Mouse (Mus musculus) Patski (cell line): ENCODE measurements around the gene Ccdc92b. TPM values are rescaled to one million over a fixed set of nuclear protein-coding genes. Genes with fewer than 3 reads are reported as not detected.

Experiments used
- ATAC-seq: fragments of 100-300 bp; one replicate; pipeline ENCODE4 v1.8.0; 2021
- CTCF ChIA-PET: fragments of 350-600 bp; sonication (Branson Sonifier 250); formaldehyde crosslinking; loops from one replicate; lab custom pipeline; 2022; ENCODE audit warnings: inconsistent platforms; lab: Charles Lee
- POLR2A ChIA-PET: fragments of 350-600 bp; sonication (Branson Sonifier 250); formaldehyde crosslinking; loops from one replicate; lab custom pipeline; 2022; ENCODE audit warnings: antibody characterized with exemption, inconsistent platforms; lab: Charles Lee
- DNase-seq: peaks from one replicate; pipeline ENCODE4 v3.0.0-alpha.2; 2011; ENCODE audit warnings: low read depth, low spot score
- H3K27me3 ChIP-seq: fragments of 371-371 bp; one replicate; pipeline ENCODE4 v1.5.1; 2021
- CTCF ChIP-seq: fragments of 100-300 bp; IDR thresholded peaks from one replicate; pipeline ENCODE4 v1.5.1; 2021
- in situ Hi-C: fragments of 300-500 bp; cut with MboI; formaldehyde crosslinking; loops from 3 replicates; pipeline ENCODE4 v1.11.1; 2018; ENCODE audit warnings: low pct_unique_long_range_greater_than_20kb, mixed read lengths
- polyA plus RNA-seq: library from polyadenylated mRNA; unstranded; gene quantifications from one replicate; pipeline ENCODE4 v1.2.3, GENCODE M21; 2021

Ccdc92b gene
- polyA plus RNA-seq, 1 experiment from 2014 or later, result 0.46 TPM

DNA sequence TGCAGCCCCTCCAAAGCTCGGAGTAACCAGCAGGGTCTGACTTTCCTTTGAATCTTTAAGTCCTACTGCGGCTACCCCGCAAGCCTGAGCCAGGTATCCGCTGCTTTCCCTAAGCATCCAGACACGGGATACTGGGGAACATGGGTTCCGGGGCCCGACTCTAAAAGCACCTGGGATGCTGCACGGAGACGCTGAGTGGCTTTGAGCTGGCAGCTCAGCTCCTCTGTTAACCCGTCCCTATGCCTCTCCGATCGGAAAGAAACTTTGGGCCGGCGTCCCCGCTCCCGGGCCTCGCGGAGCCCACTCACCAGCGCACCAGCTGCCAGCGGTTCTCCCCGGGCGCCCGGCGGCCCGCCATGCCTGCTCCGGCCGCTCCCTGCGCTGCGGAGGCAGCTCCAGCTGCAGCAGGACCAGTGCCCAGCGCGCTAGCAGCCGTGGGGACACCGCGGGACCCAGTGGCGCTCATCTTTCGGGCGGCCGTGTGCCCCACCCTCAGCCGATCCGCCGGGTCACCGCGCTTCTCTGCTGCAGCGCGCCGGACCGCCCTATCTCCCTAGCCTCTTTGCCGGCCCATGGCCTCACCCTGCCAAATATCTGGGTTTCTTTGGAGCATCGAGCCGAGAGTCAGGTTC is 8.7 kb upstream of the Ccdc92b start, which contains the start of gene Rap1gap2:
Gene Rap1gap2 (minus strand): TSS at position 371 of the 632 bp plus-strand sequence.
- TF ChIP-seq CTCF, result no peak
- CTCF ChIA-PET, result no interaction called here
- ATAC-seq (no peak), DNase-seq (no peak)
- H3K27me3 ChIP-seq, result peaks cover 8% of the 10 kb centered on the region
- POLR2A ChIA-PET, result no interaction called here
- in situ Hi-C loops, result no loop called here

DNA sequence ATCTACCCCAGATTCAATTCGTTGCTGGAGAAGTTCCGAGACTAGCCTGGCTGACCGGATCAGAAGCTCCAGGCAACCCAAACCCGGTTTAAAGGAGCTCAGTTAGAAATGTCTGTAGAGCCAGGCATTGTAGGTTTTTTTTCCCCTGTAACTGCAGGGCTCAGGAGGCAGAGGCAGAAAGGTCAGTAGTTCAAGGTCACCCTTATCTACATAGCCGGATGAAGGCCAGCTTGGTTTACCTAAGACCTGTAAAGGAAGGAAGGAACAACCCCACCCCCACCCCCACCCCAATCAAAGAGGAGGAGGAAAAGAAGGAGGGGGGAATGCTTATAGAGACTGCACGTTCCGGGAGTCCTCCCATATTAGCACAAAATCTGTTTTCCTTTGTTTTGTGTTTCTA is 8.0 kb upstream of the Ccdc92b start:
- no peak for DNase-seq
- POLR2A ChIA-PET, result no interaction called here
- in situ Hi-C loops, result no loop called here
- TF ChIP-seq CTCF, result no peak
- ATAC-seq, result no peak
- CTCF ChIA-PET, result no interaction called here
- H3K27me3 ChIP-seq, result peaks cover 14% of the 10 kb centered on the region

DNA sequence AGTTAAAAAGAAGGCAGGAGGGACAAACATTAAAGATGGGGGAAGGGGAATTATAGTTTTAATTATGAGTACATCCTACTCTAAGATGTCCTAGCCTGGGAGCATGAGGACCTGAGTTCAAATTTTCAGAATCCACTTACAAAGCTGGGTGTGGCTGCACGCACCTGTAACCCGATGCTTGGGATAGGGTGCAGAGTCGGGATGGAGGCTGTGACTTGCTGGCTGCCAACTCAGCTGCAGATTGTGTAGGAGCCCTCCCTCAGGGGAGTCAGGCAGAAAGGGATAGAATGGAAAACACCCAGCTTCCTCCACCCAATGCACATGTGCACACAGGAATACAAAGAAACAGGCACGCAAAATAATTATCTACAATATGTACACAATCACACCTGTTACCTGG is 6.0 kb upstream of the Ccdc92b start:
- TF ChIP-seq CTCF, result no peak
- ChIA-PET POLR2A (no interaction called here), CTCF (interaction anchor here (0.8 to 1.6 kb wide), 2 partner anchors 10 to 16 kb away, joined by 3 read pairs; no protein-coding TSS in a partner anchor)
- DNase-seq (no peak), ATAC-seq (no peak)
- peaks cover 27% of the 10 kb centered on the region for H3K27me3 ChIP-seq
- in situ Hi-C loops, result no loop called here

- in situ Hi-C loops, result loop anchor here (5.0 kb wide), 1 partner anchor 33 kb away; no protein-coding TSS in a partner anchor
- ChIA-PET CTCF (interaction anchor here (0.8 to 1.5 kb wide), 2 partner anchors 12 to 68 kb away, joined by 3 to 4 read pairs; no protein-coding TSS in a partner anchor), POLR2A (interaction anchor here (0.6 kb wide), 1 partner anchor 12 kb away, joined by 3 read pairs; no protein-coding TSS in a partner anchor)
- DNase-seq, result no peak
- peaks cover 37% of the 10 kb centered on the region for H3K27me3 ChIP-seq
- ATAC-seq, result no peak
- no peak for TF ChIP-seq CTCF
Measured at GRCm38 (mm10) chr11:74615571-74615970, 3.8 kb upstream of the Ccdc92b start.

DNA sequence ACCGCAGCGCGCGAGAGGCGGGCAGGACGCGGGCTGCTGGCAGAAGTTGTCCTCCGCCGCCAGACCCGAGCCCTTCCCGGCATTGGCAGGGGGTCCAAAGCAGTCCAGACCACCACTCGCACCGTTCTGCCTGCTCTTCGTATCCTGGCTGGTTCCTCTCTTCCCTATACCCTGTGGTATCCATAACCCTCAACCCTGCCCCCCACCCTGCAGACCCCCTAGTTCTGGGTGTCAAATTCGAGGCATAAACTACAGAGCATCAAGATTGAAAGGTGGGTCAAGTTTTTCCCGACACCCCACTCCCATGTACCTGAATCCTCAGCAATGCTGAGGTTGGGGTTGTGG is 523 bp downstream of the Ccdc92b start:
- peaks cover 39% of the 10 kb centered on the region for H3K27me3 ChIP-seq
- ChIA-PET POLR2A (interaction anchor here (0.6 to 0.7 kb wide), 2 partner anchors 12 to 1548 kb away, joined by 4 to 5 read pairs; no protein-coding TSS in a partner anchor), CTCF (no interaction called here)
- DNase-seq (no peak), ATAC-seq (no peak)
- no peak for TF ChIP-seq CTCF
- in situ Hi-C loops, result loop anchor here (5.0 kb wide), 1 partner anchor 38 kb away; no protein-coding TSS in a partner anchor

DNA sequence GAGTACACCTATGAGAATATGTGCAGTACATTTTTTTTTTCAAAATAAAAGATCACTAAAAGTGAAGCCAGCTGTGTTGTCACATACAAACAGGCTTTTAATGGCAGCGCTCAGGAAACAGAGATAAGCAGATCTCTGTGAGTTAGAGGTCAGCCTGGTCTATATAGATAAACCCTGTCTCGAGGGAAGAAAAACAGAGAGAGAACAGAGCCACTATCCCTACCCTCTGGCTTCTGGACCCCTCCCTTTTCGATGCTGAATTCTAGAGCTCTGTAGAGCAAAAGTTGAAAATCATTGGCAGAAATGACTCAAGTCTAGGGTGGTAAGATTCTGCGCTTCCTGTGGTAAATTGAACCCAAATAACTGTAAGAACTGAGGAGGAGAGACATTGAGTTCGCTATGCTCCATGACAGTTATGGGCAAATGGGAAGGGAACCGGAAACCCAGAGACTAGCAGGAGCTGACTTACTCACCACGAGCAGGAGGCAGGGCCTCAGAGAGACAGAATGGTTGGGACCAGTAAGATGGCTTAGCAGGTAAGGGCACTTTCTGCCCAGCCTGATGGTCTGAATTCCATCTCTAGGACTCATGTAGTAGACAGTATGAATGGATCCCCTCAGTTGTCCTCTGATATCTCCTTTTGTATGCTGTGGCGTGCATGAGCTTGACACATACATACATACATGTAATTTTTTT is 2.7 kb downstream of the Ccdc92b start:
- ChIA-PET CTCF (interaction anchor here (1.3 to 1.6 kb wide), 2 partner anchors 12 to 13 kb away, joined by 4 to 5 read pairs; no protein-coding TSS in a partner anchor), POLR2A (no interaction called here)
- peaks cover 29% of the 10 kb centered on the region for H3K27me3 ChIP-seq
- DNase-seq (no peak), ATAC-seq (no peak)
- no peak for TF ChIP-seq CTCF
- in situ Hi-C loops, result no loop called here

- ATAC-seq (no peak), DNase-seq (no peak)
- ChIA-PET POLR2A (no interaction called here), CTCF (interaction anchor here (1.3 kb wide), 1 partner anchor 11 kb away, joined by 5 read pairs; no protein-coding TSS in a partner anchor)
- TF ChIP-seq CTCF, result no peak
- in situ Hi-C loops, result no loop called here
- peaks cover 20% of the 10 kb centered on the region for H3K27me3 ChIP-seq
Measured at GRCm38 (mm10) chr11:74623693-74624092, 4.3 kb downstream of the Ccdc92b start.

DNA sequence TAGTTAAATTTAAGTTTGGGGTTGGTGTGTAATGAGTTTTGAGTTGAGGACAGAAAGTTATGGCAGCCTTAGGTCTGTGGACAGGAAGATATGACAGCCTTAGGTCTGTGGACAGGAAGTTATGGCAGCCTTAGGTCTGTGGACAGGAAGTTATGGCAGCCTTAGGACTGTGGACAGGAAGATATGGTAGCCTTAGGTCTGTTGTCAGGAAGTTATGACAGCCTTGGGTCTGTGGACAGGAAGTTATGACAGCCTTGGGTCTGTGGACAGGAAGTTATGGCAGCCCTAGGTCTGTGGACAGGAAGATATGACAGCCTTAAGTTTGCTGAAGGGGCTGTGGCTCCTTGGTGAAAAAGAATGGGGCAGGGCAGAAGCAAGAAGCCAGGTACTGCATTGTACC is 5.9 kb downstream of the Ccdc92b start:
- H3K27me3 ChIP-seq, result peaks cover 12% of the 10 kb centered on the region
- ATAC-seq (no peak), DNase-seq (no peak)
- no peak for TF ChIP-seq CTCF
- in situ Hi-C loops, result no loop called here
- CTCF ChIA-PET, result no interaction called here
- POLR2A ChIA-PET, result no interaction called here

GRCm38 (mm10) chr11:74627481-74627880 is 8.1 kb downstream of the Ccdc92b start:
- no peak for ATAC-seq
- DNase-seq, result no peak
- TF ChIP-seq CTCF, result no peak
- no peaks in the 10 kb centered on the region for H3K27me3 ChIP-seq
- POLR2A ChIA-PET, result no interaction called here
- in situ Hi-C loops, result no loop called here
- CTCF ChIA-PET, result interaction anchor here (0.8 kb wide), 1 partner anchor 85 kb away, joined by 3 read pairs; no protein-coding TSS in a partner anchor

DNA sequence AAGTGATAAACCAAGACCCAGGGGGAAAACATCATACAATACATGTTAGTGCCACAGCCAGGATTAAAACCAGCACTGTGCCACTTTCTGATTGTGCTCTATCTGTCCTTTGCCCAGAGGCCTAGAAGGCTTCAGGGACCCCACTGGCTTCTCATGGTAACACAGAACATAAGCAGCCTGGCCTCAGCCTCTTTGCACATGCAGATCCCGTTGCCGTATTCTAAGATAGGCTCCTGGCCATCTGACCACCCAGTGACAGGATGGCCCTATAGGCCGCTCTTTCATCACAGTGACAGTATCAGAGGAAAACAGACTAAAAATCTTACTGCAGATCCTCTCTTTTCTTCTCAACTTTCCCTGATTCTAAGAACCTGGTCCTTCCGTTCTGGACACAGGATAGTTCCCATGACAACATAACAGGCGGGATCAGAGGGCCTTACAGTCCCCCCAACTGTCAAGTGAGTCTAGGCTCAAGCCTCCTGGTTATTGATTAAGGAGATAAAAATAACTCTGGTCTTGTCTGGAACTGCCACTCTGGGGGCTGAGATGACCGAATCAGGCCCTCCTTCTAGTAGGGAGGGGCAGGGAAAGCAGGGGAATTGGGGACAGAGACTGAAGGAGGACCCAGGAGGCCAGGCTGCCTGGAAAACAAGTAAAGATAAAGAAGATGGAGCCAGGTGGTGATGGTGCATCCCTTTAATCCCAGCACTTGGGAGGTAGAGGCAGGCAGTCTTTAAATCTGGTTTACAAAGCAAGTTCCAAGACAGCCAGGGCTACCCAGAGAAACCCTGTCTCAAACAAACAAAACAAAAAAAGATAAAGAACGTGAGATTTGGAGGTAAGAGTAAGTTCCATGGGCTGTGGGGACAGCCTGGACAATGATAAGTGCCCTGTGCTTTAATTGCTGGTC is 12.7 kb downstream of the Ccdc92b start:
- no peak for TF ChIP-seq CTCF
- in situ Hi-C loops, result no loop called here
- ChIA-PET CTCF (no interaction called here), POLR2A (no interaction called here)
- DNase-seq (no peak), ATAC-seq (no peak)
- no peaks in the 10 kb centered on the region for H3K27me3 ChIP-seq
